Mouse (Mus musculus) liver, embryonic 14.5 days (tissue): ENCODE measurements around the gene Opn1sw.
"Not testable (repeated sequence)": the region's sequence is repeated elsewhere in the genome, so short reads cannot be mapped to it uniquely, and the experiment has no call there.

Experiments used
- CTCF ChIP-seq: IDR thresholded peaks from 2 replicates; pipeline ENCODE4 v1.5.1; 2016; ENCODE audit warnings: antibody characterized with exemption, low read depth, control low read depth
- EP300 ChIP-seq: IDR thresholded peaks from 2 replicates; pipeline ENCODE4 v1.6.1; 2016; ENCODE audit warnings: antibody characterized with exemption, low read depth

DNA sequence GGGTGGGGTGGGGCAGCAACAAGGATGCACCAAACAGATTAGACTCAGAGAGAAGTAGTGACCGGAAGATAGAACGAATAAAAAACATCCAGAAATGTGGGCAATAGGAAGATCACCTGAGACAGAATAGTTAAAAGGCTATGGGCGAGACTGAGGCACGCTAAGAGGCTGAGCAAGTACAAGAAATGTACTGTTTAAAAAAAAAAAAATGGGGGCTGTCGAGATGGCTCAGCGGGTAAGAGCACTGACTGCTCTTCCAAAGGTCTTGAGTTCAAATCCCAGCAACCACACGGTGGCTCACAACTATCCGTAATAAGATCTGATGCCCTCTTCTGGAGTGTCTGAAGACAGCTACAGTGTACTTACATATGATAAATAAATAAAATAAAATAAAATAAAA lies 3.0 kb upstream of the Opn1sw start:
- not testable (repeated sequence) for TF ChIP-seq CTCF, EP300
